Mouse (Mus musculus): ENCODE data around the gene Snx27.

The Snx27 gene

GRCm38 (mm10) chr3:94533968-94534367 is 48.5 kb downstream of the Snx27 start:
- DNase-seq (ENCODE audit: low read depth, low spot score), result peak; percentile 57
- Histone ChIP-seq H3K36me3 (ENCODE audit: control insufficient read depth, insufficient read depth, low read length, poor library complexity, severe bottlenecking) (peaks cover 4% of the 10 kb centered on the region), H3K27me3 (ENCODE audit: control insufficient read depth, insufficient read depth, low read length, poor library complexity, severe bottlenecking) (no peaks in the 10 kb centered on the region)

- no peak for DNase-seq (ENCODE audit: low read depth, low spot score)
- peaks cover 8% of the 10 kb centered on the region for H3K36me3 ChIP-seq (ENCODE audit: control insufficient read depth, insufficient read depth, low read length, poor library complexity, severe bottlenecking)
- H3K27me3 ChIP-seq (ENCODE audit: control insufficient read depth, insufficient read depth, low read length, poor library complexity, severe bottlenecking), result no peaks in the 10 kb centered on the region
Measured at GRCm38 (mm10) chr3:94526731-94527130, 55.8 kb downstream of the Snx27 start.

- peak; percentile 31 for DNase-seq (ENCODE audit: low read depth, low spot score)
- no peaks in the 10 kb centered on the region for H3K27me3 ChIP-seq (ENCODE audit: control insufficient read depth, insufficient read depth, low read length, poor library complexity, severe bottlenecking)
Measured at GRCm38 (mm10) chr3:94506664-94507063, 75.9 kb downstream of the Snx27 start.

GRCm38 (mm10) chr3:94502243-94502642 is 80.3 kb downstream of the Snx27 start:
- Histone ChIP-seq H3K27me3 (ENCODE audit: control insufficient read depth, insufficient read depth, low read length, poor library complexity, severe bottlenecking) (no peaks in the 10 kb centered on the region), H3K36me3 (ENCODE audit: control insufficient read depth, insufficient read depth, low read length, poor library complexity, severe bottlenecking) (peaks cover 9% of the 10 kb centered on the region; the same call in 1 of the 2 replicates)
- peak; percentile 18 for DNase-seq (ENCODE audit: low read depth, low spot score)

More at GRCm38 (mm10) chr3:94506664-94507063, 75.9 kb downstream of the Snx27 start:
- H3K36me3 ChIP-seq (ENCODE audit: control insufficient read depth, insufficient read depth, low read length, poor library complexity, severe bottlenecking), result peaks cover 8% of the 10 kb centered on the region

- no peaks in the 10 kb centered on the region for H3K27me3 ChIP-seq (ENCODE audit: control insufficient read depth, insufficient read depth, low read length, poor library complexity, severe bottlenecking)
- peaks cover 2% of the 10 kb centered on the region for H3K36me3 ChIP-seq (ENCODE audit: control insufficient read depth, insufficient read depth, low read length, poor library complexity, severe bottlenecking)
- no peak for DNase-seq (ENCODE audit: low read depth, low spot score)
Measured at GRCm38 (mm10) chr3:94497162-94497561, 85.4 kb downstream of the Snx27 start.

- H3K27me3 ChIP-seq (ENCODE audit: control insufficient read depth, insufficient read depth, low read length, poor library complexity, severe bottlenecking), result no peaks in the 10 kb centered on the region
- DNase-seq (ENCODE audit: low read depth, low spot score), result no peak
- H3K36me3 ChIP-seq (ENCODE audit: control insufficient read depth, insufficient read depth, low read length, poor library complexity, severe bottlenecking), result no peaks in the 10 kb centered on the region
Measured at GRCm38 (mm10) chr3:94487581-94487980, 94.9 kb downstream of the Snx27 start.

GRCm38 (mm10) chr3:94485922-94486321 is 96.6 kb downstream of the Snx27 start:
- Histone ChIP-seq H3K36me3 (ENCODE audit: control insufficient read depth, insufficient read depth, low read length, poor library complexity, severe bottlenecking) (no peaks in the 10 kb centered on the region), H3K27me3 (ENCODE audit: control insufficient read depth, insufficient read depth, low read length, poor library complexity, severe bottlenecking) (peaks cover 1% of the 10 kb centered on the region; the same call in 1 of the 2 replicates)
- DNase-seq (ENCODE audit: low read depth, low spot score), result no peak

GRCm38 (mm10) chr3:94483790-94484439 is 98.6 kb downstream of the Snx27 start:
- peaks cover 1% of the 10 kb centered on the region; the same call in 1 of the 2 replicates for H3K27me3 ChIP-seq (ENCODE audit: control insufficient read depth, insufficient read depth, low read length, poor library complexity, severe bottlenecking)
- no peaks in the 10 kb centered on the region for H3K36me3 ChIP-seq (ENCODE audit: control insufficient read depth, insufficient read depth, low read length, poor library complexity, severe bottlenecking)
- DNase-seq (ENCODE audit: low read depth, low spot score), result peak; percentile 16

GRCm38 (mm10) chr3:94482764-94483385 is 99.6 kb downstream of the Snx27 start:
- H3K27me3 ChIP-seq (ENCODE audit: control insufficient read depth, insufficient read depth, low read length, poor library complexity, severe bottlenecking), result peaks cover 1% of the 10 kb centered on the region; the same call in 1 of the 2 replicates
- H3K36me3 ChIP-seq (ENCODE audit: control insufficient read depth, insufficient read depth, low read length, poor library complexity, severe bottlenecking), result no peaks in the 10 kb centered on the region
- peak; percentile 12 for DNase-seq (ENCODE audit: low read depth, low spot score)

- no peaks in the 10 kb centered on the region for H3K36me3 ChIP-seq (ENCODE audit: control insufficient read depth, insufficient read depth, low read length, poor library complexity, severe bottlenecking)
- no peak for DNase-seq (ENCODE audit: low read depth, low spot score)
- peaks cover 1% of the 10 kb centered on the region; the same call in 1 of the 2 replicates for H3K27me3 ChIP-seq (ENCODE audit: control insufficient read depth, insufficient read depth, low read length, poor library complexity, severe bottlenecking)
Measured at GRCm38 (mm10) chr3:94481429-94481828, 101.1 kb downstream of the Snx27 start.

GRCm38 (mm10) chr3:94480291-94480884 is 102.1 kb downstream of the Snx27 start, which contains the start of gene Riiad1:
Riiad1 (minus strand) TSS chr3:94480341.
- Histone ChIP-seq H3K27me3 (ENCODE audit: control insufficient read depth, insufficient read depth, low read length, poor library complexity, severe bottlenecking) (peaks cover 1% of the 10 kb centered on the region; the same call in 1 of the 2 replicates), H3K36me3 (ENCODE audit: control insufficient read depth, insufficient read depth, low read length, poor library complexity, severe bottlenecking) (no peaks in the 10 kb centered on the region)

GRCm38 (mm10) chr3:94479564-94479963 is 103.0 kb downstream of the Snx27 start:
- Histone ChIP-seq H3K36me3 (ENCODE audit: control insufficient read depth, insufficient read depth, low read length, poor library complexity, severe bottlenecking) (no peaks in the 10 kb centered on the region), H3K27me3 (ENCODE audit: control insufficient read depth, insufficient read depth, low read length, poor library complexity, severe bottlenecking) (peaks cover 1% of the 10 kb centered on the region; the same call in 1 of the 2 replicates)
- DNase-seq (ENCODE audit: low read depth, low spot score), result no peak

More at GRCm38 (mm10) chr3:94480291-94480884, 102.1 kb downstream of the Snx27 start, which contains the start of gene Riiad1:
- no peak for DNase-seq (ENCODE audit: low read depth, low spot score)

- DNase-seq (ENCODE audit: low read depth, low spot score), result no peak
- no peaks in the 10 kb centered on the region for H3K36me3 ChIP-seq (ENCODE audit: control insufficient read depth, insufficient read depth, low read length, poor library complexity, severe bottlenecking)
- H3K27me3 ChIP-seq (ENCODE audit: control insufficient read depth, insufficient read depth, low read length, poor library complexity, severe bottlenecking), result peaks cover 1% of the 10 kb centered on the region; the same call in 1 of the 2 replicates
Measured at GRCm38 (mm10) chr3:94478591-94479169, 103.8 kb downstream of the Snx27 start.

GRCm38 (mm10) chr3:94477981-94478422 is 104.5 kb downstream of the Snx27 start, which contains the start of gene Celf3:
Celf3 (plus strand) TSS chr3:94478295.
- DNase-seq (ENCODE audit: low read depth, low spot score), result no peak
- H3K36me3 ChIP-seq (ENCODE audit: control insufficient read depth, insufficient read depth, low read length, poor library complexity, severe bottlenecking), result no peaks in the 10 kb centered on the region
- peaks cover 1% of the 10 kb centered on the region; the same call in 1 of the 2 replicates for H3K27me3 ChIP-seq (ENCODE audit: control insufficient read depth, insufficient read depth, low read length, poor library complexity, severe bottlenecking)
